Comparison of ENCODE assay signal across 17 mouse cellular contexts in the genomic region with DNA sequence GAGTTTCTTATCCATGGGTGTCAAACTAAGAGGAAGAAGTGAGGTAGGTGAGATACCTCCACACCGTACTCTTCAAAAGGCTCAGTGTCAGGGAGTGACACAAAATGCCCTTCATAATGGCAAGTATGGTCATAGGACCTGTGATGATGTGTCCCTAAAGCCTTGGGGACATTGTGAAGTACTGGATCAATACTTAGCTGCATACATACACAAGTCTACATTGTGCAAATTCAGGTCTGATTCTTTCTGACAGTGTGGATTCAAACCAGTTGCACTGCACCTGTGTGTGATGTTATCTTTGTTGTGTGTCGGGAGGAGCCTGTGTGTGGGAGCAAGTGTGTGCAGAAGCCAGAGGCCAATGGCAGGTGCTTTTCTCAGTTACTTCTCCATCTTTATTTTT. TPM values are rescaled to one million over a fixed set of nuclear protein-coding genes. Genes with fewer than 3 reads are reported as not detected.
DNase-seq lines count a peak whose midpoint lies in the region; ATAC-seq lines count a peak whose summit lies in the region.
"Had no signal": no experiment of that assay in that cellular context is flagged by ENCODE, and none has a peak within 500 bp of the region (broad histone marks: within the 10 kb centered on the region; RNA-seq: fewer than 3 reads in every experiment).

No protein-coding gene starts in this region.

- 82% methylated on average over 2 of the region's 2 CpGs for WGBS in heart, embryonic 15.5 days
- 74% methylated on average over 2 of the region's 2 CpGs for WGBS in heart, embryonic 12.5 days
- WGBS in macrophage (ENCODE audit: missing documents) = 58% methylated on average over 2 of the region's 2 CpGs

- H3K27me3 ChIP-seq in heart, embryonic 15.5 days = no peaks in the 10 kb centered on the region
- H3K27me3 ChIP-seq in heart, embryonic 12.5 days (replicated peaks) = no peaks in the 10 kb centered on the region
- H3K27me3 ChIP-seq: embryonic facial prominence, embryonic 13.5 days; heart, embryonic 13.5 days; hindbrain, embryonic 13.5 days had no signal

- no peak overlapping the region for H3K4me3 ChIP-seq in heart, embryonic 15.5 days
- H3K4me3 ChIP-seq in heart, embryonic 12.5 days = no peak overlapping the region
- H3K4me3 ChIP-seq in macrophage (ENCODE audit: inconsistent target) = no peak overlapping the region
- H3K4me3 ChIP-seq: embryonic facial prominence, embryonic 13.5 days; forebrain, embryonic 12.5 days; heart, embryonic 13.5 days; hindbrain, embryonic 13.5 days had no signal

- no peak overlapping the region for H3K9ac ChIP-seq in heart, embryonic 15.5 days
- no peak overlapping the region for H3K9ac ChIP-seq in heart, embryonic 12.5 days
- H3K9ac ChIP-seq: embryonic facial prominence, embryonic 13.5 days; forebrain, embryonic 12.5 days; heart, embryonic 13.5 days; hindbrain, embryonic 13.5 days had no signal

- H3K4me2 ChIP-seq in heart, embryonic 15.5 days = no peak overlapping the region
- no peak overlapping the region for H3K4me2 ChIP-seq in heart, embryonic 12.5 days
- H3K4me2 ChIP-seq: embryonic facial prominence, embryonic 13.5 days; forebrain, embryonic 12.5 days; heart, embryonic 13.5 days; hindbrain, embryonic 13.5 days had no signal

- 0 out of 2 replicates have a peak overlapping the region, but pooled peaks have one; percentile 40 for H3K27ac ChIP-seq in heart, embryonic 15.5 days
- no peak overlapping the region for H3K27ac ChIP-seq in heart, embryonic 12.5 days (ENCODE audit: poor library complexity, severe bottlenecking)
- peak overlapping the region; percentile 41 for H3K27ac ChIP-seq in macrophage
- H3K27ac ChIP-seq: embryonic facial prominence, embryonic 13.5 days; forebrain, embryonic 12.5 days; heart, embryonic 13.5 days; hindbrain, embryonic 13.5 days; hindbrain, postnatal 0 days had no signal

- ATAC-seq in heart, embryonic 15.5 days (replicated peaks; ENCODE audit: insufficient number of reproducible peaks, insufficient read depth, low FRiP score, low read depth) = no peak
- no peak for ATAC-seq in heart, embryonic 12.5 days (ENCODE audit: insufficient number of reproducible peaks, low FRiP score)
- ATAC-seq: forebrain, embryonic 16.5 days had no signal

- H3K36me3 ChIP-seq in heart, embryonic 15.5 days = no peaks in the 10 kb centered on the region
- no peaks in the 10 kb centered on the region for H3K36me3 ChIP-seq in heart, embryonic 12.5 days
- H3K36me3 ChIP-seq in macrophage (ENCODE audit: inconsistent target) = no peaks in the 10 kb centered on the region
- H3K36me3 ChIP-seq: embryonic facial prominence, embryonic 13.5 days; forebrain, embryonic 12.5 days; heart, embryonic 13.5 days; hindbrain, embryonic 13.5 days had no signal

- DNase-seq in thymus, postnatal 0 days (ENCODE audit: low spot score) = peak; percentile 9
- DNase-seq in thymus, postnatal 10 days (ENCODE audit: low spot score in 2 of 2) = no peak
- DNase-seq in adrenal gland, postnatal 36 days = no peak
- DNase-seq in Muller cell, postnatal 12 days (ENCODE audit: inconsistent ontology term) = no peak
- DNase-seq: cerebellum, adult 18-20 months; cerebellum, adult 9-11 months; cerebellum, postnatal 36 days had no signal

- H3K9me3 ChIP-seq in heart, embryonic 15.5 days (replicated peaks) = no peaks in the 10 kb centered on the region
- H3K9me3 ChIP-seq in heart, embryonic 12.5 days (replicated peaks) = no peaks in the 10 kb centered on the region
- H3K9me3 ChIP-seq: embryonic facial prominence, embryonic 13.5 days; forebrain, embryonic 12.5 days; heart, embryonic 13.5 days; hindbrain, embryonic 13.5 days had no signal

- peaks cover 23% of the 10 kb centered on the region for H3K4me1 ChIP-seq in heart, embryonic 15.5 days (replicated peaks)
- H3K4me1 ChIP-seq in heart, embryonic 12.5 days (replicated peaks) = peaks cover 16% of the 10 kb centered on the region

- H3K79me2 ChIP-seq in macrophage (ENCODE audit: inconsistent target) = no peaks in the 10 kb centered on the region

RNA-seq across cellular contexts. Expression of a gene that starts 10.7 kb away (rescaled TPM):
- polyA plus RNA-seq in heart, embryonic 15.5 days (2015; fragmentation: Nextera tagmentation; extraction: Ambion mirVana) = 28.1 and 29.9 TPM in 2 replicates
- polyA plus RNA-seq in heart, embryonic 12.5 days (2016; fragmentation: Nextera tagmentation; extraction: Ambion mirVana) = 27.3 and 27.8 TPM in 2 replicates
- 43.5 and 51.6 TPM in 2 replicates for polyA plus RNA-seq in thymus, postnatal 0 days (2015; fragmentation: Nextera tagmentation; extraction: Ambion mirVana)
- total RNA-seq in macrophage (2018; cell fraction: chromatin; rRNA removed) = 100 to 1,000 TPM; 128 to 662 (median 397) TPM
- total RNA-seq in macrophage (2018; cell fraction: cytosol; rRNA removed) = 100 to 1,000 TPM in 11 of 26 experiments, 10 to 100 TPM in 15; 44.8 to 155 (median 71.2) TPM
- total RNA-seq in macrophage (2018; cell fraction: nucleus; rRNA removed) = 100 to 1,000 TPM in 22 of 26 experiments, 10 to 100 TPM in 4; 86.0 to 401 (median 201) TPM
- polyA plus RNA-seq in macrophage (2018) = 35.4 to 73.9 TPM (median 66.9 TPM) in 3 replicates
- 10 to 100 TPM; 48.9 to 61.5 TPM for total RNA-seq in adrenal gland, postnatal 36 days (2021)

RNA-seq across cellular contexts. Expression of a gene that starts 38.7 kb away (rescaled TPM):
- polyA plus RNA-seq in heart, embryonic 15.5 days (2015; fragmentation: Nextera tagmentation; extraction: Ambion mirVana) = 0.09 and 0.36 TPM in 2 replicates
- 0.04 TPM in 1 of 2 replicates, not detected in the other for polyA plus RNA-seq in heart, embryonic 12.5 days (2016; fragmentation: Nextera tagmentation; extraction: Ambion mirVana)
- polyA plus RNA-seq in thymus, postnatal 0 days (2015; fragmentation: Nextera tagmentation; extraction: Ambion mirVana) = 0.95 and 1.3 TPM in 2 replicates
- 1 to 10 TPM in 15 of 26 experiments, under 1 TPM in 9, not detected in 2; 0.54 to 4.7 (median 1.2) TPM for total RNA-seq in macrophage (2018; cell fraction: chromatin; rRNA removed)
- 1 to 10 TPM in 1 of 26 experiments, under 1 TPM in 25; 0.13 to 1.2 (median 0.46) TPM for total RNA-seq in macrophage (2018; cell fraction: cytosol; rRNA removed)
- 10 to 100 TPM in 1 of 26 experiments, 1 to 10 TPM in 20, under 1 TPM in 4, not detected in 1; 0.25 to 10.9 (median 2.4) TPM for total RNA-seq in macrophage (2018; cell fraction: nucleus; rRNA removed)
- polyA plus RNA-seq in macrophage (2018) = 0.12 to 0.16 TPM (median 0.13 TPM) in 3 replicates
- total RNA-seq in adrenal gland, postnatal 36 days (2021) = under 1 TPM; 0.17 to 0.40 TPM
- total RNA-seq: hematopoietic stem cell, adult 5-6 weeks had no signal
- polyA plus RNA-seq: forebrain, embryonic 12.5 days; forebrain, embryonic 16.5 days had no signal
